Mouse (Mus musculus): Measurements from ENCODE around the gene Cd247.
"Not testable (repeated sequence)": the region's sequence is repeated elsewhere in the genome, so short reads cannot be mapped to it uniquely, and the experiment has no call there.

Cd247 gene

DNA sequence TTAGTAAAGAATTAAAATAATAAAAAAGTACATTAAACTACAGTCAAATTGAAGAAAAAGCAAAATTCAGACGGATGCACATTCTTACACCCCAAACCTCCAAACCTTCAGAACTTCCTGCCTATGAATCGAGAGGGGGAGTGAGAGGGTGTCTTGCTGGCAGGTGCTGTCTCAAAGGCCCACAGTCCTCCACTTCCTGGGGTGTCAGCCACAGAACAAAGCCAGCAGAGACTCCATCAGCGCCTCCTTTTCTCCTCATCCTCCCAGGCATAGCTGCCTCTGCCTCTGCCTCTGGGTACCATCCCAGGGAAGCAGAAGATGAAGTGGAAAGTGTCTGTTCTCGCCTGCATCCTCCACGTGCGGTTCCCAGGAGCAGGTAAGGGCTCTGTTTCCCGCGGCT, at the start of gene Cd247:
Gene Cd247 (plus strand): TSS at position 171 of the 400 bp plus-strand sequence.
- peak in 1 of 2 experiments; percentile 46 for DNase-seq (ENCODE audit: low spot score in 2 of 2)

- no peak for DNase-seq (ENCODE audit: low spot score in 2 of 2)
Observed at GRCm38 (mm10) chr1:165738985-165739384, 49.5 kb upstream of the Cd247 start.

GRCm38 (mm10) chr1:165741989-165742388, 46.5 kb upstream of the Cd247 start:
- no peak for DNase-seq (ENCODE audit: low spot score in 2 of 2)

DNA sequence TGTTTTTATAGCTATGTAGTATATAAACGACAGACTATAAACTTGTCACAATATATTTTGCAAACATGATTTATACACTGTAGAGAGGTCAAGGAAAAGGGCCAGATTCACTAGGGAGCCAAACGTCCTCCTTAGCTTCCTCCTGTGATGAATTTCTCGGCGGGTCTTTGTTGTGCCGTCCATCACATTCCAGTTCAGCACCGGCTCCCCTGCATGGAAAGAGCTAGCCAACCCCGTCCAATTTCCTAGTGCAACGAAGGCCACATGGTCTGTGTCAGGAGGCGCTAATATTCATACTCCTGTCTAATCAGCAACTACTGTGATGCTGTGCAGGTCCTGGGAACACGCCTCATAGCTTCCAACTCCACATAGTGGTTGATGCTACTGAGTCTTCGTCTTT, 40.4 kb upstream of the Cd247 start:
- no peak for DNase-seq (ENCODE audit: low spot score in 2 of 2)

- no peak for DNase-seq (ENCODE audit: low spot score in 2 of 2)
Observed at GRCm38 (mm10) chr1:165751142-165751541, 37.3 kb upstream of the Cd247 start.

DNA sequence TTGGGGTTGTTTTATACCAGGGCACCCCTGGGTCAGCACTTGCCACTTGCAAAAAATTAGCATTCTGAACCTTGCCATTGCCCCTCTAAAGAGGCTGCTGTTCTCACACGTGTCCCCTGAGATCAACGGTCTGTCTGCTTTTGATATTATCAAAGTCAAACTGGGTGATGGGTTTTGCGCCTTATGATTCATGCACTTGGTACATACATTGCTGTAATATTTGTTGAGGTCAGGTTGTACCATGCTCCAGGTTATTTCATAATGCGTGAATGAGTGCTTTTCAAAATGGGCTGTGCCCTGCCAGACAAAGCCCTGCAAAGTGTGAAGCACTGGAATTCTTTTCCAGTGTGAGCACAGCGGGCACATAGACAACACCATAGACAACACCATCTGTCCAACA, 36.6 kb upstream of the Cd247 start:
- no peak for DNase-seq (ENCODE audit: low spot score in 2 of 2)

GRCm38 (mm10) chr1:165754205-165754604, 34.3 kb upstream of the Cd247 start:
- no peak for DNase-seq (ENCODE audit: low spot score in 2 of 2)

DNA sequence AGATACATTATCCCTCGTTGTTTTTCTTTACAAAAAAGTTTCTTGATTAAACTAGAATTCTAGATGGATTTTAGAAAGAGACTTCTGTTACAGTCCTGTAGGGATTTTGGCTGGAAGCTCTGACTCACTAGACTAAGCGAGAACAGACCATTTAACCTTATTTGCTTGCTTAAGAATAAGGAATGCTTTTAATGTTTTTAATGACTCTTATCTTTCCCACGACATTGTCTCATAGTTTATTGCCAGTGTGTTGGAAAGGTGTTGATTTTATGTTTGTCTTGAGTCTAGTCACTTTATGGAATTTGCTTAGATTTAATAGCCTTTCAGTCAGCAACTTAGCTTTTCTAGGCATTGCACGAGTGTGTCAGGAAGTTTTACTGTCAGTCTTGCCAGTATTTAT, 33.3 kb upstream of the Cd247 start:
- no peak for DNase-seq (ENCODE audit: low spot score in 2 of 2)

GRCm38 (mm10) chr1:165761522-165762305, 26.8 kb upstream of the Cd247 start:
- DNase-seq (ENCODE audit: low spot score in 2 of 2), result no peak

DNA sequence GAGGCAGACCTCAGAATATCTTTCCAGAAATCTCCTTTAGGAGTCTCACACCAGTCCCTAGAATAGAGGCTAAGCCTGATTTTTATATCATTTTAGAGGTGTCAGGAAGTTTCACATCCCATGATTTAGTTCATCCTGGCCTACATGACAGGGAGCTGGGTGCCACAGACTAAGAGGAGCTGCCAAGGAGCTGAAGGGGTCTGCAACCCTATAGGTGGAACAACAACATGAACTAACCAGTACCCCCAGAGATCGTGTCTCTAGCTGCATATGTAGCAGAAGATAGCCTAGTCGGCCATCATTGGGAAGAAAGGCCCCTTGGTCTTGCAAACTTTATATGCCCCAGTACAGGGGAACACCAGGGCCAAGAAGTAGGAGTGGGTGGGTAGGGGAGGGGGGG, 26.0 kb upstream of the Cd247 start:
- not testable (repeated sequence) for DNase-seq (ENCODE audit: low spot score in 2 of 2)

DNA sequence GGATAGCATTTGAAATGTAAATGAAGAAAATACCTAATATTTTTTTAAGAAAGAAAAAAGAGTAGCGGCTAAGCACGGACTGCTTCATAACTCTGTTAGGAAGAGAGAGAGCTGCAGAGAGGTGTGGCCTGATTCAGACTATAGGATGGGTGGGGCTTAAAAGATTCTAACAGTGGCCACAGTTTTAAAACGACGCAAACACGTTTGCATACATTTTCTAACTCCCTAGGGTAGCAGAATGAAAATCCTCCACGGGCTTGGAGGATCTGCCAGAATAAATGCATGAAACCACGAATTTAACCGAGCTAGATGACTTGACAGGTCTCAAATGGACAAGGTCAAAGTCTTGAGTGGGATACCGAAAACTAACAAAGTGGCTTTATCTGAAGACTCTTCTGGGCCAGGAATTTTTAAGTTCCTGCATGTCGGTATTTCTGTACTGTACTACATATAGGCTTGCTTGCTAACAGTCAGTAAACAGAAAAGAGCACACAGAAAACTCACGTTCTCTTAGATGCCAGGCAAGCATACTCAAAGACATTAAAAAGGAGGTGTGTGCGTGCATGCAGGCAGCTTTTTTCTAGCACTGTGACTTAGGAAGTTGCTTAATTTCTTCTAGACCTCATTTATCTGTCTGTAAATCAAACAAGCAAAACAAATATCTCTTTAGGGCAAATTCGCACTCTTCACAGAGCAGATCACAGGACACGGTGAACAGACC, 25.4 kb upstream of the Cd247 start:
- no peak for DNase-seq (ENCODE audit: low spot score in 2 of 2)

DNA sequence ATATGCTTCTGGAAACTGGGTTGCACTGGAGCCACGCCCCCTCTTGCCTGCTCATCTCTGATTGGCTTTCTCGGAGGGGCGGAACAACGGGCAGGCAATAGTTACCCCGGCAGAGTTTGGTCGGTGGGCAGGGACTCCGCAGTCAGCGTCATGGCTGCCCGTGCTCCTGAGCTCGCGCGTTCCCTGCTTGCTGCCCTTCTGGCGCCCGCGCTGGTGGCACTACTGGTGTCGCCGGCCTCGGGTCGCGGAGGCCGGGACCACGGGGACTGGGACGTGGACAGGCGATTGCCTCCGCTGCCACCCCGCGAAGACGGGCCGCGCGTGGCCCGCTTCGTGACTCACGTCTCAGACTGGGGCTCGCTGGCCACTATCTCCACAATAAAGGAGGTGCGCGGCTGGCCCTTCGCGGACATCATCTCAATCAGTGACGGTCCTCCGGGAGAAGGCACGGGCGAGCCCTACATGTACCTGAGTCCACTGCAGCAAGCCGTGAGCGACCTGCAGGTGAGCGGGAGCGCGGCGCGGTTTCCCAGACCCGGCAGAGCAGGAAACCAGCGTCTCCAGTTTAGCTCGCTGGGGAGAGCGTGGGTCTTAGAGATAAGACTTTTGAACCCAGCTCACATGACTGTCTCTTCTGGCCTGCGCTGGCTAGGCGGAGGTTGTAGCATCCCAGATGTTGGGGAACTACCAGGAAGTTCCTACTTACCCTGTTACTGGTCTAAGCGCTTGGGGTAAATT, 24.7 kb upstream of the Cd247 start, which contains the start of gene Creg1:
Gene Creg1 (plus strand): TSS at position 112 of the 738 bp plus-strand sequence.
- peak; percentile 94 to 95 for DNase-seq (ENCODE audit: low spot score in 2 of 2)

- no peak for DNase-seq (ENCODE audit: low spot score in 2 of 2)
Observed at GRCm38 (mm10) chr1:165764571-165764970, 23.9 kb upstream of the Cd247 start.

DNA sequence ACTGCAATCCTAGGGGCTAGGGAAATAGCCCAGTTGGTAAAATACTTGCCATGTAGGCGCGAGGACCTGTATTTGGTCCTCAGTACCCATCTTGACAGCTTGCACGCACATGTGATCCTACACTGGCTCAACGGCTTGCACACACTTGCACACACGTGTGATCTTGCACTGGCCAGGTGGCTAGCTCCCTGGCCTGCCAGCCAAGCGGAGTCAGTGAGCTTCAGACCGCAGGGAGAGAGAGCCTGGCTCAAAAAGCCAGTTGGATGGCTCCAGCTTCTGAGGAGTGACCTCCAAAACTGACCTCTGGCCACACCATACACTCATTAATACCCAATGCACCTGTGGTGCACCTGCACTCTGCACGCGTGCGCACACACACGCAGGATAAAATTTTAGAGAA, 23.4 kb upstream of the Cd247 start:
- no peak for DNase-seq (ENCODE audit: low spot score in 2 of 2)

- no peak for DNase-seq (ENCODE audit: low spot score in 2 of 2)
Observed at GRCm38 (mm10) chr1:165765651-165766294, 22.7 kb upstream of the Cd247 start.

- DNase-seq (ENCODE audit: low spot score in 2 of 2), result peak in 1 of 2 experiments; percentile 54
Observed at GRCm38 (mm10) chr1:165766295-165766890, 22.1 kb upstream of the Cd247 start.

- peak in 1 of 2 experiments; percentile 57 for DNase-seq (ENCODE audit: low spot score in 2 of 2)
Observed at GRCm38 (mm10) chr1:165768894-165769512, 19.5 kb upstream of the Cd247 start.

DNA sequence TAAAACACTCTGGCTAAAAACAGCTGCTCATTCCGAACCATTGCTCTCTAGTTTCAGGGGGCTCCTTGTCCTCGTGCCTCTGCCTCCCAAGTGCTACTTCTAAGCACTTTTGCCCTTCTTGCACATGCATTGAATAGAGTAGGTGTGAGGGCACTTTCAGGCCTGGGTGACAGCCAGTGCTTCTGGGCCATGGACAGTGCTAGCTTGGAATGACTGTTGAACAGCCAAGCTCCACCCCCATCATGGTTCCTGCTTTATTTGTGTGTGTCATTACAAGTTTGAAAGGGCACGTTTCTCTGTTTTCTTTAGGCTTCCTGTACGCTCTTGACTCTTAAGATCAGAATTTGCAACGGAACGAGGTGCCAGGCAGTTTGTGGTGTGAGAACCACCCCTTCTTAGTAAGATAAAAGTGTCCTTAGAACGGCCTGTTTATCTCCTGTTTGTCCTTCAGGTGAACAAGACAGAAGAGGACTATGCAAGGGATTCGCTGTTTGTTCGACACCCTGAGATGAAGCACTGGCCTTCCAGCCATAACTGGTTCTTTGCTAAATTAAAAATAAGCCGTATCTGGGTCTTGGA, 18.2 kb upstream of the Cd247 start:
- no peak for DNase-seq (ENCODE audit: low spot score in 2 of 2)

GRCm38 (mm10) chr1:165771491-165771897, 17.0 kb upstream of the Cd247 start:
- DNase-seq (ENCODE audit: low spot score in 2 of 2), result peak; percentile 65 to 69

DNA sequence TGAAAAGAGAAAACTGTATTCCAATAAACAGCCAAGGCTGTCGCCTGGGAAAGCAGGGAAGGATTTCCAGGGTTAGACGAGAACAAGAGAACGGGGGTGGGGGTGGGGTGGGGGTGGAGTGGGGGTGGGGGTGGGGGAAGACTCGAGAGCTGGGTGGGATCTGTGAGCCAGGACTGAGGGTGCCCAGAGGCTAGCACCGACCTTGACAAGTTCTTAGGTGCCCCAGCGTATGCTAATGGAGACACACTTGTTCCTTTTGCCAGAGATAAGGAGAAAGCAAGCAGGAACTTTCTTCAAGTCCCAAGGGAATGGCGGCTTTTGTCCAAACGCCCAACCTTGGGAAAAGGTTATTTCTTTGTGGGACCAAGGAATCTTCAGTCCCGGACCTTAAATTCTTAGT, 16.5 kb upstream of the Cd247 start:
- DNase-seq (ENCODE audit: low spot score in 2 of 2), result no peak
